Mouse (Mus musculus) gastrocnemius, adult 8-10 months (tissue): ENCODE results near the gene Hspa14. TPM values are rescaled to one million over a fixed set of nuclear protein-coding genes. Genes with fewer than 3 reads are reported as not detected.

Experiments
- total RNA-seq, 4 experiments: library from RNA; stranded (reverse); gene quantifications; 2 replicates each; pipeline ENCODE4 v1.2.4; 2022

Gene Hspa14
- total RNA-seq, 4 experiments from 2014 or later = 8.3 to 11.1 (median 10.2) TPM

Other genes with a start within 250 kb of the Hspa14 start
- 10 to 100 TPM in 3 of 4 experiments, 1 to 10 TPM in 1; 10.0 to 17.1 (median 13.1) TPM for gene Nmt2, start 228.6 kb downstream of the Hspa14 start, total RNA-seq
- 1 to 10 TPM; 5.3 to 9.1 (median 6.3) TPM for gene Rpp38, start 180.2 kb downstream of the Hspa14 start, total RNA-seq
- 1 to 10 TPM in 1 of 4 experiments, not detected in 3; 1.4 TPM for gene Acbd7, start 176.6 kb downstream of the Hspa14 start, total RNA-seq
- not detected for gene Olah, start 115.6 kb downstream of the Hspa14 start, total RNA-seq
- not detected for gene Meig1, start 90.2 kb downstream of the Hspa14 start, total RNA-seq
- gene Dclre1c, start 88.7 kb downstream of the Hspa14 start, total RNA-seq = 1 to 10 TPM; 1.4 to 2.5 (median 2.1) TPM
- gene Suv39h2, start 37.8 kb downstream of the Hspa14 start, total RNA-seq = 1 to 10 TPM in 1 of 4 experiments, under 1 TPM in 3; 0.59 to 1.4 (median 0.71) TPM
- gene Gm45902, start within 50 bp of the Hspa14 start, total RNA-seq = under 1 TPM; 0.51 to 0.87 (median 0.73) TPM
- 10 to 100 TPM; 46.1 to 59.1 (median 53.0) TPM for gene Cdnf, start 216 bp upstream of the Hspa14 start, total RNA-seq
- 1 to 10 TPM in 3 of 4 experiments, under 1 TPM in 1; 0.94 to 3.6 (median 1.3) TPM for gene Fam107b, start 57.7 kb upstream of the Hspa14 start, total RNA-seq